In genomic region chr1:193386136-193386535, GRCm38 (mm10) we compare ENCODE assay signal across 9 mouse cellular contexts. TPM values are rescaled to one million over a fixed set of nuclear protein-coding genes. Genes with fewer than 3 reads are reported as not detected.
DNase-seq lines count a peak whose midpoint lies in the region; ATAC-seq lines count a peak whose summit lies in the region.
"Had no signal": no experiment of that assay in that cellular context is flagged by ENCODE, and none has a peak within 500 bp of the region (broad histone marks: within the 10 kb centered on the region; RNA-seq: fewer than 3 reads in every experiment).

No protein-coding gene starts in this region.

- H3K27ac ChIP-seq in hindbrain, embryonic 16.5 days (ENCODE audit: low read depth, low read length): peak overlapping the region; percentile 48; the same call in 1 of the 2 replicates
- H3K27ac ChIP-seq in midbrain, embryonic 10.5 days (replicated peaks): peak overlapping the region; percentile 64

- no peak overlapping the region for H3K9ac ChIP-seq in hindbrain, embryonic 16.5 days (ENCODE audit: low read depth, low read length)
- H3K9ac ChIP-seq: lung, embryonic 15.5 days had no signal

- H3K4me1 ChIP-seq in hindbrain, embryonic 16.5 days (ENCODE audit: control insufficient read depth, insufficient read depth, low read depth, low read length): peaks cover 31% of the 10 kb centered on the region
- H3K4me1 ChIP-seq in midbrain, embryonic 10.5 days: peaks cover 53% of the 10 kb centered on the region

- no peak overlapping the region for H3K4me2 ChIP-seq in hindbrain, embryonic 16.5 days (ENCODE audit: low read length)
- H3K4me2 ChIP-seq: lung, embryonic 15.5 days had no signal

- peak; percentile 78 for DNase-seq in Muller cell, postnatal 12 days (ENCODE audit: inconsistent ontology term)
- DNase-seq in cerebellum, adult 8-10 months: peak; percentile 97
- DNase-seq in frontal cortex, postnatal 14 days (ENCODE audit: low spot score in 2 of 2): peak; percentile 69 to 79
- peak; percentile 70 to 82 for DNase-seq in layer of hippocampus, postnatal 36 days
- DNase-seq in midbrain, embryonic 10.5 days (ENCODE audit: low spot score): peak; percentile 75
- peak; percentile 88 for DNase-seq in right cerebral cortex, postnatal 4 days

- H3K36me3 ChIP-seq in hindbrain, embryonic 16.5 days (ENCODE audit: control insufficient read depth, insufficient read depth, low read length): no peaks in the 10 kb centered on the region
- H3K36me3 ChIP-seq in midbrain, embryonic 10.5 days: no peaks in the 10 kb centered on the region
- H3K36me3 ChIP-seq: lung, embryonic 15.5 days had no signal

- no peaks in the 10 kb centered on the region for H3K9me3 ChIP-seq in hindbrain, embryonic 16.5 days (ENCODE audit: control insufficient read depth, low read length)
- H3K9me3 ChIP-seq in midbrain, embryonic 10.5 days (replicated peaks): no peaks in the 10 kb centered on the region
- H3K9me3 ChIP-seq: lung, embryonic 15.5 days had no signal

- WGBS in hindbrain, embryonic 16.5 days: 2% methylated on average over 5 of the region's 5 CpGs
- 5% methylated on average over 5 of the region's 5 CpGs for WGBS in midbrain, embryonic 10.5 days

- no peak overlapping the region for H3K4me3 ChIP-seq in hindbrain, embryonic 16.5 days (ENCODE audit: low read length)
- no peak overlapping the region for H3K4me3 ChIP-seq in midbrain, embryonic 10.5 days
- H3K4me3 ChIP-seq: lung, embryonic 15.5 days had no signal

- no peaks in the 10 kb centered on the region for H3K27me3 ChIP-seq in hindbrain, embryonic 16.5 days (replicated peaks; ENCODE audit: control insufficient read depth, insufficient read depth, low read length)
- H3K27me3 ChIP-seq in midbrain, embryonic 10.5 days (ENCODE audit: low read depth, poor library complexity, severe bottlenecking): peaks cover 10% of the 10 kb centered on the region; the same call in 1 of the 2 replicates
- H3K27me3 ChIP-seq: lung, embryonic 15.5 days had no signal

- peak; percentile 28 for ATAC-seq in hindbrain, embryonic 16.5 days
- ATAC-seq in erythroblast, adult 5-6 weeks (replicated peaks; ENCODE audit: low FRiP score, poor library complexity, severe bottlenecking): no peak

RNA-seq across cellular contexts. Expression of gene Camk1g, which starts 16.0 kb away (rescaled TPM):
- 44.2 and 44.6 TPM in 2 replicates for polyA plus RNA-seq in hindbrain, embryonic 16.5 days (2015; fragmentation: Nextera tagmentation; extraction: Ambion mirVana)
- 10 to 100 TPM; 23.5 to 26.6 TPM for total RNA-seq in layer of hippocampus, postnatal 36 days (2021)
- 12.8 and 18.4 TPM in 2 replicates for polyA plus RNA-seq in midbrain, embryonic 10.5 days (2016; fragmentation: Nextera tagmentation; extraction: Ambion mirVana)
- not detected in 2 replicates for total RNA-seq in erythroblast, adult 5-6 weeks (2015; ENCODE audit: low replicate concordance)
- not detected in 2 replicates for total RNA-seq in erythroblast, adult 5-6 weeks (2017; ENCODE audit: low replicate concordance)

Comparison
In these comparisons a context has a peak if more than half of its experiments do, and no peak if none do; other contexts are left out.
1. RNA of gene Camk1g, which starts 16.0 kb away (total RNA-seq): 23.5 to 26.6 TPM in layer of hippocampus, postnatal 36 days; not detected in erythroblast, adult 5-6 weeks; every median in the first group is over 10 times any median in the second.
2. Peak in every context shown above with its lines, with median percentiles within 50 percentile points of each other: DNase-seq.